Mouse (Mus musculus) kidney, adult 11 months (tissue): ENCODE data around the gene Chst13.
A peak's percentile ranks its signal among the peaks of the same experiment; 100 is the strongest.

Source experiments
- DNase-seq: peaks from one replicate; pipeline ENCODE4 v3.0.0; 2022

Chst13 gene

GRCm38 (mm10) chr6:90324991-90325390, at the start of gene Chst13:
Gene Chst13 (minus strand): TSS chr6:90325185.
- peak; percentile 34 for DNase-seq

GRCm38 (mm10) chr6:90374647-90375046, 49.7 kb upstream of the Chst13 start:
- no peak for DNase-seq

- DNase-seq: peak; percentile 36
These were observed 45.0 kb upstream of the Chst13 start for GRCm38 (mm10) chr6:90369725-90370553.

GRCm38 (mm10) chr6:90368976-90369724, 44.2 kb upstream of the Chst13 start, which contains the start of gene Zxdc:
Gene Zxdc (plus strand): TSS chr6:90369492.
- peak; percentile 99 for DNase-seq

DNA sequence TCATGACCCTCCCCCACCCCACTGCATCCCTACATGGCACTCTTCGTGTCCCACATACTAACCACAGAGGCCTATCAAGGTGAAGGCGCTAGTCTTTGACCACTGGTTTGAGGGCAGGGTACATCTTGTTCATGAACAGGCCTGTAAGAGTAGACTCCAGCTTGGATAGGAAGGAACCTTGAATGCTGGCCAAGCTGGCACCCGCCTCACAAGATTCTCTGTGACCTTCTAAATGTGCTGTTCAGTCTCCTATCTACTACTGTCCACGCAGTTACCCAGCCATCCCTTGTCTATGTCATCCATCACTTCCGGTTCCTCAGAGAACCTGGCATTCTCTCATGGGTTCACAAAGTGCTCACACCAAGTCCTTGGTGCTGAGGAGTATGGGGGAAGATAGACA, 38.3 kb upstream of the Chst13 start:
- DNase-seq: no peak

DNA sequence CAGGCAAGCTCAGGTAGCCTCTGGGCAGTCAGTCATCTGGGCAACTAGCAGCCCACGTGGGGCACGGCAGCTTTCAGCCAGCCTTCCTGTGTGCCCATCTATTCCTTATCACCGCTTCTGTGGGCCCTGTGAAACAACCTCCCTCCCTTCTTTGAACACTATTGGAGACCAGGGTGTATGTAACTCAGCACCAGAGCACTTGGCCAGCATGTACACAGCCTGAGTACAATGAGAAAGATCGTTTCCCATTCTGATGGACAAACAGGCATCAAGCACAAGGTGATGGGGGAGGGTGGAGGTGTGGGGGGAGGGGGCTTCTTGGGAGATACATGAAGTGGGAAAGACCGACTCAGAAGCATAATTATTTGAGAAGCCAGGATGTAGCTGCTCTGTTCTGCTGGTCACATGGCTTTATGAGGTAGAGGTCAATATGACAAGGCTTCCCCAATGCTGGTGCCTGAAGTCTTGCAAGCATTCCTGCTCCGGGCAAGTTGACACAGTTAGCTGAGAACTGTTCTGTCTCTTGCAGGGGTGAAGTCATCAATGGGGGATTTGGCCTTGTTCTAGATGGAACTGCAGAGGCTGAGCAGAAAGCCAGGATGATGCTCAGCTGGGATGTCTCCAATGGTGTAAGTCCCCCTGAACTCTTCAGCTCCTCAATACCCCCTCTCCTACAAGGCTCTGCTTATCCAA, 36.1 kb upstream of the Chst13 start:
- no peak for DNase-seq

DNA sequence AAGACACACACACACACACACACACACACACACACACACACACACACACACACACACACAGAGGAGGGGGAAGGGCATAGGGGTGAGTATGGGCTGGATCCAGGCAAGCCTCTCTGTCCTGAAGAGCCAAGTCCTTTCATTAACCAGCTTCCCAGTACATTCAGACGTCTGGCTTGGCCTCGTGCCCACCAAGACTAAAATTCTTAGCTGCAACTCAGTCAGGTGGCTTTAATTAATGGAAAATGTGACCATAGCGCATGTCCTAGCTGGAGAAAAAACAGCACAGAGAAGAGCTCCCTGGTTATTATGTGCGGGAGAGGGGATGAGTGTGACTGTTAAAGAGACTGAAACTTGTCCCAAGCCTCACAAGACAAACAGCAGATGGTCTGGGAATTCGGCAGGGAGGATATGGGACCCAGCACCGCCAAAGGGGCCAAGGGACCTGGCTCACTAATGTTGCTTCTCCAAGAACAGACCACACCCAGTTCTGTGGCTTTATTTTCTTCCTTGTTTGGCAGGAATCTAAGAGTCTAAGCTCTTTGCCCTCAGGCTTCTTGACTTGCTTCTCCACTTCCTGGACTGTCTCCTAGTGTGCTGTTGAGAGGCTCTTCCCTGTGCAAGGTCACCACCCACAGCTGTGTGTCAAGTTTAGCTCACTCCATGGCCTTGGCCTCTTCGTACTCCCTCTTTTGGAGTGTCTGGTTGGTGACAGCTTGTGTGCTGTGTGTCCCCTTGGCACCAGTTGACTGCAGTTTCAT, 35.2 kb upstream of the Chst13 start:
- peak; percentile 74 for DNase-seq

GRCm38 (mm10) chr6:90359445-90359844, 34.5 kb upstream of the Chst13 start:
- no peak for DNase-seq

DNA sequence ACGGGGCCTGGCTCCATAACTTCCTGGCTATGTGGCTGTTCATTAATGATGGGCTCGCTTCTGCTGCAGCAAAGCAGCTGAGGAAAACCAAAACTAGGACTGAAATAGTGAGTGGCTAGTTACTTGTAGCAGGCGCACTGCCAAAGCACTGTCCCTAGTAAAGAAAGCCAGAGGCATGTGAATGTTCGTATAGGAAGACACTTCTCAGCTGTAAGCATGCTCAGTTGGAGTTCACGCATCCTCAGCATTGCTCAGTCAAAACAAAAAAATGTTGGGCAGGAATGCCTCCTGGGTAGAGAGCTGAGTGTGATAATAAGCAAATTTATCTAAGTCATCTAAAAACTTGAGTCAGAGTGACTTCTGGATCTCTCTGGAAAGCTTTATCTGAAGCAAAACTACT, 33.2 kb upstream of the Chst13 start:
- DNase-seq: no peak

GRCm38 (mm10) chr6:90350011-90350410, 25.0 kb upstream of the Chst13 start:
- no peak for DNase-seq

DNA sequence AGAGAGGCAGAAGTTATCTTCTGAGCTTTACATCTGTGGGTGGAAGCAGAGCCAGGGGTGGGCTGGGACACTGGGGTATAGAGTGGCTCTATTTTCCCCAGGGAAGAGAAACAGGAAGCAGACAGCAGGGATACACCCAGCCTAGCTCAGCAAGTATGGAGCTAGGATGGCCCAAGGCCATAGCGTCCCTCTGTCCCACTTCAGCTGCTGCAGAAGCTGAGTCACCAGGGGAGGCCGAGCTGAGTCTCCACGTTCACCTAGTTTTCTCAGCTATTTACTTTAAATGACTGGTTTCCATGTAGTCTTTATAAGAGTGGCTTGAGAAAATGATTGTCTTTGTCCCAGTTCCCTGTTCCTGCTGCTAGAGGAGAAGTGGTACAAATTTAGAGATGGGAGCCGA, 23.5 kb upstream of the Chst13 start:
- no peak for DNase-seq

DNA sequence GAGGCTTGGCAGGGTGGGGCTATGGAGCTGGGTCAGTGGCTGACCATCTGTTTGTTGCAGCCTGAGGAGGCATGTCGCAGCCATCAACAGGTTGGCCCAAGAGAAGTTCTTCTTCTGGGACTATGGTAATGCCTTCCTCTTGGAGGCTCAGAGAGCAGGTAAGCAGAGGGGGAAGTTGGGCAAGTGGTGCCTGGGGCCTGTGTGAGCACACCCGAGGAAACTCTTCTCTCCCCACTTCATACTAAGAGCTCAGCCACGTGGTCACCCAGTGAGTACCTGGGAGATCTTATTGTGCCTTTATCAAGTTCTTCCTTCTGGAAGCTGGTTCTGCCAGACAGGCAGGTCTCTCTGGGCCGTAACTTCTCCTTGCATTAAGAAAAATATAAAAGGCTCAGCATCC, 22.2 kb upstream of the Chst13 start:
- DNase-seq: no peak

GRCm38 (mm10) chr6:90342343-90342742, 17.4 kb upstream of the Chst13 start:
- no peak for DNase-seq

- DNase-seq: no peak
These were observed 9.3 kb upstream of the Chst13 start for GRCm38 (mm10) chr6:90334244-90334643.

DNA sequence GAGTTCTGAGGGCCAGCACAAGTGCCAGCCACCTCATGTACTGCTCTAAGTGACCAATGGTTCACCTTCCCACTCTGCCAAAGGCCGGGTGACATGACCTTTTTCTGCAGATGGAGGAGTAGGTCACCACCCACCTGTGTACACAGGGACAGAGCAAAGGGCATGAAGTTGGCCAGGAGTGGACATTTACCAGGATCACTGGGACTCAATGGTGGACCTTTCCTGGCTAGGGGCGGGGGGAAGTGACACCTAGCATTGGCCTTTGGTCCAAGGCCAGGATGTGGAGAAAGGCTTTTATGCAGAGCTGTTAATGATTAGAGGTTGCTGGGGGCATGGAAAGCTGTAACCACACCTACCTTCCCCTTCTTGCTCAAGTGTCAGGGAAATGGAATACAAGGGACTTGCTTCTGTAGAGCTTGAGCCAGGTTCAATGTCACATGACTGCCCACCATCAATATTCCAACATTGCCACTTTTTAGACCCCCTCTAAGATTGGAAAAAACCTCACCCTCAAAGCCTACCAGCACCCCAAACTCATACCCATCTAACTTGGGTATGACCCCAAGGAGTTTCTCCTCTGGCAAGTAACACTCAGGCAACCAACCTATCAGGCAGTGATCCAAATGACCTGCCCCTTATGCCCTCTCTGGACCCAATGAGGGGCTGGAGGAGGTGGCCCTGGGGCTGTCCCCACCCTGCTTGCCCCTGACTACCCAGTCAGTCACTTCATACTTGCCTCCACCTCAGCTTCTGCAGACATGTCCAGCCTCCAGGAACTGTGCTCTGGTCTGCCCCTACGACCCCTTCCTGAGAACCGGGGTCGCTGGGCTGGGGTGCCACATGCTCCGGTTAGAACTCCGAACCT, 7.8 kb upstream of the Chst13 start, which contains the start of gene Uroc1:
Gene Uroc1 (plus strand): TSS at position 724 of the 865 bp plus-strand sequence.
- DNase-seq: peak; percentile 78

- peak; percentile 23 for DNase-seq
These were observed 5.0 kb upstream of the Chst13 start for GRCm38 (mm10) chr6:90329953-90330352.

DNA sequence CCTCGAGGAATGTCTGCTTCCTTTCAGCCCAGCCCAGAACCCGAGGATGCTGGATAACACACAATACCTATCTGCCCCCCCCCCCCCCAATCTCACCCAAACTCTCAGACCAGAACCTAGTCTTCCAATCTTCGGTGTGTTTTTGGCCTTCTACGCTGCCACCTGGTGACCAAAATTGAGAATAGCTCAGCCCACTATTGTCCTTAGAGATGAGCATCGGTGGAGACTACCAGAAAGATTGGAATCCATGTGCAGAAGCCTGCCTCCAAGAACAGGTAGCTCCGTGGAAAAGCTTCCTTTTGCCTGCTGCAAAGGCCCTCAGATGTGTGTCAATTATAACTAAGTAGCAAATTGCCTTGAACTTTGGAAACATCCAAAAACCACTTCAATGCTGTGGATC, 2.7 kb upstream of the Chst13 start:
- DNase-seq: no peak

- no peak for DNase-seq
These were observed 522 bp downstream of the Chst13 start for GRCm38 (mm10) chr6:90324463-90324862.

DNA sequence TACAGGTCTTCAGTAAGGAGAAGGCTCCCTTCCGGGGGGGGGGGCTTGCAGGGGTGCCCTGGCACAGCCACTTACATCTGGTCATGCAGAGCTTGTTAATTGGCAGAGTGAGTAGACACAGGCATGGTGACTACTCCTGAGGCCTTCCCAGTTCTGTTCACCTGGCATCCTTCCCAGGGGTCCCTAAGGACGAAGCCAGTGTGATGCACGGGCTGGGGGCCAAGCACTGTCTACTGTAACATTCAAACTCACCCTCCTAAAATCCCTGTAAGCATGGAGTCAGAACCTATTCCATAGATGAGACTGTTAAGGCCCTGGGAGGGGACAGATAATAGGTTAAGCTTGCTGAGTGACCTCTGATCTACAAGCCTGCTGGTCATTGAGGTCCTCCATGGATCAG, 959 bp downstream of the Chst13 start:
- DNase-seq: no peak

DNA sequence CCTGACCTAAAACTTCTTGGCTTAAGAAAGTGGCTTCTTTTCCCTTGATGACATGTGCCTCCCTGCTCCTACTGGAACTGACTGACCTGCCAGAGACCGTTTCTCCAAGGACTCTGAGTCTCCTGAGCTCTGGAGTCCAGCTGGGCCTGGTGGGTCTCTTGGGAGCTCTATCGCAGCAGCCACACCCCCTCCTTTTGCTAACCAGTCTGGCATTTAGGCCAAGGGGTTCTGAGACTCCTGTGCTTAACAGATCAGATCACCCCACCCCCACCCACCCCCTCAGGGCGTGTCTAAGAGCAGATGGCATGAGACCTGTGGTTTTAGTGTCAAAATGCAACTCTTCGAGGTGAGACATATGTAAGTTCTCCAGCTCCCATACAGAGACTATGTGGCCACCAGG, 3.2 kb downstream of the Chst13 start:
- no peak for DNase-seq

DNA sequence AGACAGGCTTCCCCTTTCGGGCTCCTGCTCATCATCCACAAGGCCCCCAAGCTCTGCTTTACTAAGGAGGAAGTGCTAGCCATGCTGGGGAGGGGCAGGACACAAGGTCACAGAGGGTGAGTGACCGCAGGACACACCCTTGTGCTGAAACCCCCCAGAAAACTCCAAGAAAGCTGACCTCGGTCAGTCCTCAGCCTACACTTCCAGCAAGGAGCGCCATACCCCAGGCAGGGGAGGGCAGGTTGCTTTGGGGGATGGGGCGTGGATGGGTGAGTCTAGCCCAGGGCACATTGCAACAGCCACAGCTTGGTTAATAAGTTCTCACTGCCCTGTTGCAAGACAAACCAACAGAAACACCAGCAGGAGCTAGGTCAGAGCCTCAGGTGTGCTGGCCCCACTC, 4.6 kb downstream of the Chst13 start:
- peak; percentile 51 for DNase-seq
